Mouse (Mus musculus): ENCODE results near the gene Pogk.

The Pogk gene

DNA sequence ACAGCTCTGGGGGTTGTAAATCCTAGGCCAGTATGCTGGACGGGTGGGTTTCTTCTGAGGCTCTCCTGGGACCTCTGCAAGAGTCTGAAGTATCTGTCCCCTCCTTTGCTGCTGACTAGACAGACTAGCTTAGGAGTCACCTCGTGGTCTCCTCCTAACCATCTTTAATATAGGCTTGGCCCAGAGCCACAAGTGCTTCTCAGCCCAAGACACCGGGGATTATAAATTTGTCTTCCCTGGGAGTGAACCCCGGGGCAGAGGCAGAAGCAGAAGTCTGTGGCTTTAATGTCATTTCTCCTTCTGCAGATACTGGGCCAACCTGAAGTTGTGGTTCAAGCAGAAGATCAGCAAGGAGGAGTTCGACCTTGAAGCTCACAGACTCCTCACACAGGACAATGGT is 27.8 kb downstream of the Pogk start:
- ChIA-PET CTCF (no interaction called here), POLR2A (no interaction called here)

DNA sequence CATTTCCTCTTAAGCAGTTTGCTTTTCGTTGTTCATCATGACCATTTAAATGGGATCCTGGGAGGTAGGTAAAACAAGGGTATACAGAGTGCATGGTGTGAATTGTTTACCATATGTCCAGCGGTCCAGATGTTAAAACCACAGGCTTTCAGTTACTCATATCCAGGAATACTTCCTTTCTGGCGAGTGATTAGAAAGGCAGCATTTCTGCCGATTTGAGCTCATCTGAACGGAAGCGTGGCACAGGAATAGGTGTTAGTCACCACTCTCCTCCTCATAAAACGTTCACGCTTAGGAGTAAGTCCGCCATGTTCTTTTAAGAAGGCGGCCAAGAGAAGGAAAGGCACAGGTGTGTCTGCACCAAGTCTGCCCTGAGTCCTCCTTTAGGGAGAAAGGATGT is 28.3 kb downstream of the Pogk start:
- POLR2A ChIA-PET = interaction anchor here in 1 of 4 experiments (0.6 to 2.3 kb wide), 2 partner anchors 9 to 70 kb away, joined by 3 to 5 read pairs; no protein-coding TSS in a partner anchor
- CTCF ChIA-PET = no interaction called here

DNA sequence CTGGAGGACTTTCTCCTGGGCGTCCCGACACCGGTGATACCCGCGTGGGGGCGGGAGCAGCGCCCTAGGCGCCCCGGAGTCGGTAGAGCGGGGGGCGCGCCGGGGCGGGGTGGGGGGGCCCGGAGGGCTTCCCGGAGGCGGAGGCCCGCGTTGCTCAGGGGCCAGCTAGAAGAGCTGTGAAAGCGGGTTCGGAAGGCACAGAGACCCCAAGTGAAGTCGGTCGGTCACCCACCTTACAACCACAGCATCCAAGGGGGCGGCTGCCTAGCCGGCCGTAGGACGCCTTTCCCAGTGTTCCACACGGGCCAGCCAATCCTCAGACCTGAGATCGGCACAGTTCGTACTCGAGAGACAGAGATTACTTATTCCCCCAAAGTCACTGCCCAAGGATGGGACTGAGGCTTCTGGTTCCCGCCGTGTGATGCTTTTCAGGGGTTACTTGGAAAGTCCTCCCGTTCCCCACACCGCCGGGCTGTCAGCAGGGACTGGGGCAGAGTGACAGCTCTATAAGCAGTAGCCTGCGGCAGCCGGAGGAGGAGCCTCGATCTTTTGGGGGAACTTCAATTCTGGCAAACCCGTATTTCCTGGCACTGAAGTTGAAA is 29.9 kb downstream of the Pogk start:
- ChIA-PET CTCF (no interaction called here), POLR2A (interaction anchor here in 2 of 4 experiments (0.5 to 2.3 kb wide), 4 partner anchors 10 to 221 kb away, joined by 4 to 5 read pairs (median 4); no protein-coding TSS in a partner anchor)

DNA sequence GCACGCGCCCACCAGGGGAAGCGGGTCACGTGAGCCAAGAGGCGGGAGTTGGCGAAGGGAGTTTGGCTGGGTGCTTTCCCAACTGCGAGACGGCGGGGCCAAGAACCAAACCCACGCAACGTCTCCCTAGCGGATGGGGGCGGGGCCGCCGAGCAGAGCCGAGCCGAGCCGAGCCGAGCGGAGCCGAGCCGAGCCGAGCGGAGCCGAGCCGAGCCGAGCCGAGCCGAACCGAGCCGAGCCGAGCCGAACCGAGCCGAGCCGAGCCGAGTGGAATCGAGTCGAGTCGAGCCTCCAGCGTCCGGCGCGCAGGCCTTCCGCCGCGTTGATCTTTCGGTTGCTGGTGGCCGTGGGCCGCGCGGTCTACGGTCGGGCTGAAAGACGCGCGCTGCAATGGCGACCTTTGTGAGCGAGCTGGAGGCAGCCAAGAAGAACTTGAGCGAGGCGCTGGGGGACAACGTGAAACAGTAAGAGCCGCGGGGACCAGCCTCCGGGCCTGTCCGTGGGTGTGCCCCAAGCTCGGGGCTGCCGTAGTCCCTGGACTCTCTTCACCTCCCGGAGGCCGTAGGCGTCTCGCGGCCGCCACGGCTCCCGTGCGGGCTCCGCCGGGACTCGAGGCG is 30.5 kb downstream of the Pogk start, which contains the start of gene Tada1:
Gene Tada1 (plus strand): TSS at position 85 of the 617 bp plus-strand sequence.
- ChIA-PET CTCF (no interaction called here), POLR2A (interaction anchor here (0.5 to 2.3 kb wide), 6 partner anchors 11 to 378 kb away, joined by 3 to 5 read pairs (median 4); partner anchors contain the start of gene Pou2f1 (in 1 of the 4))

DNA sequence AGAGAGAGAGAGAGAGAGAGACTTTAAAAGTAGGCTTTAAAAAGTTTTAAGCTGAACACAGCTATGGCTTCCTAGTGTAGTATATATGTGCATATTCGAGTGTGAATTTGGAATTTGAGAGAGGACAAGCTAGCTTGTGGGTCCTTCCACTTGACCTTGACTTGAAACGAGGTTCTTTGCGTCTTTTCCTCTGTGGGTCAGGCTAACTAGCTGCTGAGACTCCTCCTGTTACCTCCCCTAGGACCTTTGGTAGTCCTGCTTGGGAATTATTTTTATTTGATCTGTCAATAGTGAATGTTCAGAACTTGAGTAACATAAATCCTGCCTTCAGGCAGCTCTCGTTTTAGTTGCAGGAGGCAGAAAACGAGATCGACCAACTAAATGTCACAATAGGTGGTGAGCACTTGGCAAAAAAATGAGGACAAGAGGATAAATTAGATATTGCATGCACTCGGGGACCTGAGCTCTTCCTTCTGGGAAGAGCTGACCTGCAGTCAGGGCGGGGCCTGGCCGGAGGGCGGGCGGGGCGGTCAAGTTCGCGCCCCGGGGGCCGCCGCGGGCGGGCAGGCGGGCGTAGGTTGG is 31.1 kb downstream of the Pogk start:
- ChIA-PET POLR2A (interaction anchor here in 3 of 4 experiments (0.6 to 1.6 kb wide), 5 partner anchors 18 to 393 kb away, joined by 3 to 4 read pairs (median 3); partner anchors contain the start of gene Pou2f1 (in 1 of the 3)), CTCF (no interaction called here)

DNA sequence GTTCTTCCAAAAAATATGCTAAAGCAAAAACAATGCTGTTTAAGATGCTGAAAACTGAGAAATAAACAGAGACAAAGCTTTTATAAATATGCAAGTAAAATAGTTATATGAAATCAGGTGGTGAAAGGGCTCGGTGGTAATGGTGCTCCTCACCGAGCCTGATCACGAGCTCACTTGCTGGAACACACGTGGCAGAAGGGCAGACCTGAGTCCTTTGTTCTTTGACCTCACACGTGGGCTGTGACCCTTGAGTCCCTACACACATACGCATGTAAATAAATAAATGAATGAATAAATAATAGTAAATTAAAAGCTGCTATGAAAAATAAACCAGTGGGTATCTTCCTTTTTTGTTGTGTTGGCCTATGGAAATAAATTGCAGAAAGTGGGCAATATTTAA is 32.5 kb downstream of the Pogk start:
- ChIA-PET POLR2A (interaction anchor here in 1 of 4 experiments (0.6 kb wide), 1 partner anchor 395 kb away, joined by 3 read pairs; no protein-coding TSS in a partner anchor), CTCF (no interaction called here)

DNA sequence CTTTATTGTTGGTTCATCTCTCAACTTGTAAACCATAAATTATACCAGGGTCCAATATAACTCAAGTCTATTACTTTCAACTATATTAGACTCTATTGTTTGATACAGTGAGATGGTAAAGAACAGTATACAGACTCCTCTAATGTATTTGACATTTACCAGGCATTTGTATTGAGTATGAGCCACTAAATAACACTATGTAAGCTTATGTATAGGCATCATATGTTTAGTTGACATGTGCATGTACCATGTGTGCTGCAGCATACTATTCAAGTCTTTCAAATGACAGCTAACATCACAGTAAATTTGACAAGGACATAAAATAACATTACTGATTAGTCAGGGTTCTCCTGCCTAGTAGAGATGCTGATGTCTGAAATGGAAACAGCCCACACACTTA is 46.5 kb downstream of the Pogk start:
- ChIA-PET CTCF (interaction anchor here in 1 of 4 experiments (0.6 kb wide), 1 partner anchor 903 kb away, joined by 3 read pairs; no protein-coding TSS in a partner anchor), POLR2A (no interaction called here)

DNA sequence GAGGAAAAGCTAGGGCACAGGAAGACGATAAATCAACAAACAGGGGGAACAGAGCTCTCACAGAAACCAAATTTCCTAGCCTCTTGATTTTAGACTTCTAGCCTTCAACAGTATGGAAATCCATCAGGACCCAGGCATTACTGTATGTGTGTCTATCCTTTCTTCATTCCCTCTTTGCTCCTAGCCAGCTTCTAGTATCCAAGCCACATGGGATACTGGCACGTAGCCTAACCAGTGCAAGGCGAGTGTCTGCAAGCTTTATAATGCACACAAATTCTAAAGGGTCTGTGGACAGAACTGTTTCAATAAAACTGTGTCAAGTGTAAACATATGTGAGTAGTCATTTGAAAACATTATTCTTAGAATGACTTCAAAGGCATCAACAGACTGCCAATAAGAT is 47.0 kb downstream of the Pogk start:
- CTCF ChIA-PET = no interaction called here
- POLR2A ChIA-PET = no interaction called here

DNA sequence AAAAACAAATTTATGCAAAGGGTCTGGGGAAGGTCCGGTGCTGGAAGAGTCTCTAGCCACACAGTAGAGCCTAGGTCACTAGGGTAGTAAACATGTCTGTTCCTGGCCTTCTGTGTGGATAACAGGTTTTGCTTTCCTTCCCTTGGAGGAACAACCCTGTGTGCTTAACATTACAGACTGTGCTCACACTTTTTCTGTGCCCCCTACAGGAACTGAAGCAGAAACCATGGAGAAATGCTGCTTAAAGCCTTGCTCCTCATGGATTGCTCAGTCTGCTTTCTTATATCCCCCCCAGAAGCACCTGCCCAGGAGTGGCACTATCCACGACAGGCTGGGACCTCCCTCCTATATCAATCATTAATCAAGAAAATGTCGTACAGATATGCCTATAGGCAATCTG is 47.8 kb downstream of the Pogk start:
- ChIA-PET POLR2A (no interaction called here), CTCF (no interaction called here)

DNA sequence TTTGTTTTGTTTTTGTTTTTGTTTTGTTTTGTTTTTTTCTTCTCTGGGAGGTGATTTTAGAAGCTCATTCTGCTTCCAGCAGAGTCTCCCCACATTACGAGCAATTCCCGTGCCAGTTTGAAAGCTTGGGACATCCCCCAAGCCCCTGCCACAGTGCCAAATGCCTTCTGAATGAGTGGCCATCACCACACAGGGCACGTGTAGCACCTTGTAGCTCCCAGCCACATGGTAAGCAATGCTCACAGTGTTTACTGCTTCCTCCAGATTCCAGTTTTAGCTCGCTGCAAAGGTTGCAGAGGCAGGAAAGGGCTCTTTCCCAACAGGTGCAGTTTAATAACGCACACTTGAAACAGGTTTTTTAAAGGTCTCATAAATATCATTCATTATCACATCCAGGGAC is 48.8 kb downstream of the Pogk start:
- CTCF ChIA-PET = interaction anchor here in 2 of 4 experiments (0.7 to 2.0 kb wide), 6 partner anchors 11 to 625 kb away, joined by 3 to 16 read pairs (median 5); no protein-coding TSS in a partner anchor

DNA sequence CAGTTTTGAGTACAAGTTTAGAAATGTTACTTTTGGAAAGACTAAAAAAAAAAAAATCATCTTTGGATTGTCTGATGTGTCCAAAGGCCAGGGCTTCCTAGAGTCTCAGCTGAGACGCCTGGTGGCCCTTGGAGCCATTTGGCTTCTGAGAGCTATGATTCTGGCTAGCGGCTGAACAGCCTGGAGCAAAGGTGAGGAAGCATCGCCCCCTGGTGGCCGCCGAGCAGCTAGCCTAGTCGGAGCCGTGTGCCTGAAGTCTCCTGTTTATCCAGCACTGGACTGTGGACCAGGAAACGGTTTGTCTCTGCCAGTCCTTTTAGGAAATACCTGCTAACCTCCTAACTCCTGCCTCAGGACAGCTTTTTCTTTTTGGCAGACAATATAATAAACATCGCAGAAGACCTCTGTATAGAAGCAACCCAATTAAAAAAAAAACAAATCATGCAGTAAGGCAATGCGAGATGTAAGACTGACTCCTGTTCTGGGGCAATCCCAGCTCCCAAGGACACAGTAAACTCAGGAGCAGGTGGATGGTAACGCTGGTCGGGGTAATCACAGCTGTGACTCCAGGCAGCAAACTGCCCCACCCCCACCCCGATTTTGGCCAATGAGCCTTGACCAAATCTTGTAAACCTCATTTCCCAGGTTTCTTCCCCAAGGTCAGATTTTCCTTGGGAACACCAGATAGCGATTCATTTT is 49.4 kb downstream of the Pogk start:
- ChIA-PET CTCF (interaction anchor here in 3 of 4 experiments (0.6 to 2.0 kb wide), 10 partner anchors 10 to 1086 kb away, joined by 3 to 16 read pairs (median 4); no protein-coding TSS in a partner anchor), POLR2A (interaction anchor here in 3 of 4 experiments (0.5 to 1.0 kb wide), 6 partner anchors 18 to 1001 kb away, joined by 3 to 4 read pairs (median 3); partner anchors contain the start of gene Tada1 (in 1 of the 3))

More for the DNA sequence above, 48.8 kb downstream of the Pogk start:
- POLR2A ChIA-PET = interaction anchor here in 1 of 4 experiments (0.7 to 0.8 kb wide), 2 partner anchors 18 to 102 kb away, joined by 3 to 4 read pairs; partner anchors contain the start of gene Tada1

DNA sequence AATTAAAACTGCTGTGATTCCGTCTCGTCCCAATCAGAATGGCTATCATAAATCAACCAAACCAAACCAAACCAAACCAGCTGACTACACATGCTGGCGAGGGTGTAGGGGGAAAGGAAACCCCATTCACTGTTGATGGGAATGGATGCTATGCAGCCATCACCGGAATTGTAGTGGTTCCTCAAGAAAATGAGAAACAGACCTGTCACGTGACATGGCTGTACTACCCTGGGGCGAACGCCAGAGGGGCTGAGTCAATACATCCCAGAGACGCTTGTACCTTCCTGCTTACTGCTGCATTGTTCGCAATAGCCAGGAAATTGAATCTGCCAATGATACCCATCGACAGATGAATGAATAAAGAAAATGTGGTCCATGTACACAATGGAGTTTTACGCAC is 59.9 kb downstream of the Pogk start:
- ChIA-PET POLR2A (no interaction called here), CTCF (interaction anchor here in 1 of 4 experiments (3.3 kb wide), 1 partner anchor 11 kb away, joined by 16 read pairs; no protein-coding TSS in a partner anchor)

DNA sequence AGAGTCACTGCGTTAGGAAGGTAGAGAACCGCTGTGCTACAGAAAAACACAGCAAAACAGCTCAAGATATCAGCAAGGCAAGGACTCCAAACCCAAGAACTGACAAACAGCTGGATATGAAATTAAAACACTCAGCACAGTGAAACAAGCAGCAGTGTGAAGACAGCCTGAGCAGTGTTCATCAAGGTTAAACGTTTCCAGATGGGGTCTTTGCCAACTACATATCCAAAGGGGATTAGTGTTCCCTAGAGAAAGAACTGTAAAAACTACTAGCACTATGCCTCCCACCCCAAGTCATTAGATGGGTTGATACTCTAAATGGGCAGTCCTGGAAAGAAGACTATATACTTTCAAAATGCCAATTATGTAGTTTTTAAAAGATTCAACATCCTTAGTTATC is 60.3 kb downstream of the Pogk start:
- CTCF ChIA-PET = interaction anchor here in 2 of 4 experiments (0.8 to 3.3 kb wide), 2 partner anchors 11 to 498 kb away, joined by 6 to 16 read pairs; no protein-coding TSS in a partner anchor
- POLR2A ChIA-PET = no interaction called here

DNA sequence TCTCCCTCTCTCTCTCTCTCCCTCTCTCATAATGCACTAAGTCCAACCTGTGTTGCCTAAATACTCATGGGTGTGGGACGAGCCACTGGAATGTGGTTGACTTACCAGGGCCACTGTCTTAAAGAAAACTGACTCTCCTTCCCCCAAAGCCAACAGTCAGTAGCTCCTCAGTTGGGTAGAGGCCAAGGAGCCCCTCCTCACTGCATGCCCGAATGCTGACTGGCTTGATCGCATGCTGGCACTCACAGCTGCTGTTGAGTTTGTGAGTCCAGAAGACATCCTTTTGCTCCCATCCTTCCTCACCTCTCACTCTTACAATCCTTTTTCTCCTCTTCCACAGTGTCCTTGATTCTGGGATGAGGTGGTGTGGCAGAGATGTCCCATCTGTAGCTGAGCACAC is 62.8 kb downstream of the Pogk start:
- ChIA-PET CTCF (no interaction called here), POLR2A (interaction anchor here in 1 of 4 experiments (0.6 kb wide), 1 partner anchor 221 kb away, joined by 3 read pairs; no protein-coding TSS in a partner anchor)

DNA sequence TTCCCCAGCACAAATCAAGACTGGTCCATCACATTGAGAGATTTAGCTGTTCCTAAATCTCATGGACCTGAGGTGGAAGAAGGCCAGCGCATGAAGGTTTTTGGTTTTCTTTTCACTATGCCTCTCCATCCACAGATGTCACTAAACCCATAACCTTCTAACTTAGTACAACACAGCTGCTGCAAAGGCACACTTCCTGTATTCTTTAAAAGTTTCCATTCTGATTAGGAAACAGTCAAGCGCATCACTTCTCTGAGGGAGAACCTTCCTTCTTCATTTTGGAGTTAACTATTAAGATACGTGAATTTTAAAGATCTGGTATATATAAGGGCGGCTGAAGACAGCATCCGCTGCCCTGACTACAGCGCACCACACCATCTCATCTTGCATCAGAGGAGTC is 64.1 kb downstream of the Pogk start:
- POLR2A ChIA-PET = no interaction called here
- CTCF ChIA-PET = no interaction called here

DNA sequence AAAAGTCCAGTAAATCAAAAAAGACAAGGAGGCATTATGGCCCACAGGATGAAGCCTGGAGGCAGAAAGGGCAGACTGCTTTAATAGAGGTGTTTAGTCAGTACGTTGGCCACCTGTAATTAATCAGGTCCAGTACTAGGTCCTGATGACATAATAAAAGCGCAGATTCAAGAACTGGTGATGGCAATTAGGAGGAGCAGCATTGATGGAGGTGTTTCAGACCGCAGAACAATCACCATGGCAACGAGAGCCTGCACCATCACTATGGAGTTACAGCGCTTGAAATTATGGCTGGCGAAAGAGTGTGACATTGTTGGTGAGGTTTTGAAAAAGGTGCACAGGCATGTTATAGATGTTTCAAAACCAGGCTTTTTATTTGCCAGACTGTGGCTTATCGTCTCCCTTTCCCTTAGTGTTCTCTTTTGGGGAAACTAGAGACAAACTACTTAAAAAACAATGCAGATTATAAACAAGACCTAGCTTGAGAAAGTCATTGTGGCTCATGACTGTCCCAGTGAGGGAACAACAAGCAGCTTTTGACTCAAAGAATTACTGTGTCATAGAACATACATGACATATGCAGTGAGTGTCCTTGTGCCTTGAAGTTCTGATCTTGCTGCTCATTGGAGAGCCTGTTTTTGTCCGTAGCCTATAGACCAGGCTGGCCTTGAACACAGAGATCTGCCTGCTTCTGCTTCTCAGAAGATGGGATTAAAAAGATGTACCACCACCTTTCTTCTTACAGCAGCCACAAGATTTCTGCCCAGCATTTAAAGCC is 65.2 kb downstream of the Pogk start:
- POLR2A ChIA-PET = interaction anchor here in 1 of 4 experiments (1.0 kb wide), 1 partner anchor 65 kb away, joined by 3 read pairs; no protein-coding TSS in a partner anchor
- CTCF ChIA-PET = no interaction called here

DNA sequence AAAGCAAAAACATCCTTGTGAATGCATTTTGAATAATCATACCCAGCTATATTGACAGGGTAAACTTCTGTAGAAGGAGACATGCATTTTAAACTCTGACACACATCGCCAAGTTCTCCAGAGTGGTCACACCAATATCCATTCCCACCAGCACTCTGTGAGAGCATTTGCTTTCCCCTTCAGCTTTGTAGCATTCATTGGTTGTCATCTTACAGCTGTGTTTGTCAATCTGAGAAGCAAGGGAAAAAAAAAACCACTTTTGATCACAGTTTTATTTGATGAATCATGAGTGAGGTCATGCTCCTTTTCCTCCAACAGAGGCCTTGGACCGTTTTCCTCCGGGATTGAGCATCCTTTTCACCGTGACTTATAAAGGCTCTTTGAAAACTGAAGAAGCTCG is 66.1 kb downstream of the Pogk start:
- CTCF ChIA-PET = interaction anchor here in 1 of 4 experiments (1.6 kb wide), 1 partner anchor 17 kb away, joined by 3 read pairs; no protein-coding TSS in a partner anchor
- POLR2A ChIA-PET = interaction anchor here in 1 of 4 experiments (1.0 kb wide), 1 partner anchor 64 kb away, joined by 3 read pairs; no protein-coding TSS in a partner anchor

DNA sequence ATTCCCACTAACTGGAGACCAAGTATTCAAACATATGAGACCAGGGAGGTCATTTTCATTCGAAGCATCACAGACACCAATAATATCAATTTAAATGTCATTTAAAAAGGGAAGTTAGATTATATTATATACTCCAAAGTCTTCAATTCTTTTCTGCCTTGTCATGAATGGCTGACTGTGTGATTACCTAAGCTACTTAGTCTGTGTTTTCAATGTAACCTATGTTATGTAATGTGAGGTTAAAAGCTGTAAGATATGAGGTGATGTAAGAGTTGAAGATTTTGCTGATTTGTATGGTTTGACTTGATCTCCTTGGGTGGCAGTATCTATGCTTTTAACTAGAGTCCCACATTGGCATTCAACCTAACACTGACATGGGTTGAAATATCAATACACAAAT is 67.1 kb downstream of the Pogk start:
- POLR2A ChIA-PET = no interaction called here
- CTCF ChIA-PET = interaction anchor here in 2 of 4 experiments (0.6 to 1.6 kb wide), 2 partner anchors 18 to 176 kb away, joined by 3 to 4 read pairs; no protein-coding TSS in a partner anchor

Measured in embryonic stem cell, embryonic (primary cell).